Mouse (Mus musculus) v-Abl transformed pro-B cells (cell line): ENCODE measurements around the gene Olfr366.
"Not testable (repeated sequence)": the region's sequence is repeated elsewhere in the genome, so short reads cannot be mapped to it uniquely, and the experiment has no call there.

ENCODE experiments used
- in situ Hi-C, 2 experiments: fragments of 400-800 bp; cut with MboI; formaldehyde crosslinking; loops; one replicate each; pipeline ENCODE4 v1.15.1; 2025; ENCODE audit not compliant: unreplicated experiment in 2 of 2

The Olfr366 gene

GRCm38 (mm10) chr2:37211274-37211673, at the start of gene Olfr366:
TSS of gene Olfr366 (plus strand) at chr2:37211574.
- in situ Hi-C loops: no loop called here

GRCm38 (mm10) chr2:37187898-37188297, 23.5 kb upstream of the Olfr366 start, which contains the start of gene Olfr365:
TSS of gene Olfr365 (plus strand) at chr2:37188198.
- in situ Hi-C loops: no loop called here

DNA sequence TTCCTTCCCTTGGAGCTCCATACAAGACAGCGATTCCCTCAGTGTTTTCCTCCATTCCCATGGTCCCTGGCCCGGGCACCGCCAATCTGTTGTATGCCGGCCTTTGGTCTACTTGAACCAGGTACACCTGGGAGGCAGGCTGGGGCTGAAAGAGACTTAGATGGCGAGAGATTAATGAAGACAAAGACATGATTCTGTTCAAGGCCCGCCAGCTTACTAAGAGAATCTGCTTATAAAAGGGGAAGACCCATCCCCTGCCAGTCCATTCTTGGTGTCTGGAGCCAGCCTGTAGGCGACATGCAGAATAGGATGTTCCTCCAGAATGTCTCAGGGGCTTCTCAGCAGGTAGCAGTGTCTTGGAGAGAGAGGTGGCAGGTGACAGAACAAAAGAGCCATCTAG, 50.4 kb downstream of the Olfr366 start:
- in situ Hi-C loops: not testable (repeated sequence)
